Mouse (Mus musculus): ENCODE measurements at regions not wholly inside any gene's neighbourhood (a gene's known extent, or its start where the extent isn't known, plus 50 kb on each side); places are given as distances from the start of the nearest gene placed in this dataset.

DNA sequence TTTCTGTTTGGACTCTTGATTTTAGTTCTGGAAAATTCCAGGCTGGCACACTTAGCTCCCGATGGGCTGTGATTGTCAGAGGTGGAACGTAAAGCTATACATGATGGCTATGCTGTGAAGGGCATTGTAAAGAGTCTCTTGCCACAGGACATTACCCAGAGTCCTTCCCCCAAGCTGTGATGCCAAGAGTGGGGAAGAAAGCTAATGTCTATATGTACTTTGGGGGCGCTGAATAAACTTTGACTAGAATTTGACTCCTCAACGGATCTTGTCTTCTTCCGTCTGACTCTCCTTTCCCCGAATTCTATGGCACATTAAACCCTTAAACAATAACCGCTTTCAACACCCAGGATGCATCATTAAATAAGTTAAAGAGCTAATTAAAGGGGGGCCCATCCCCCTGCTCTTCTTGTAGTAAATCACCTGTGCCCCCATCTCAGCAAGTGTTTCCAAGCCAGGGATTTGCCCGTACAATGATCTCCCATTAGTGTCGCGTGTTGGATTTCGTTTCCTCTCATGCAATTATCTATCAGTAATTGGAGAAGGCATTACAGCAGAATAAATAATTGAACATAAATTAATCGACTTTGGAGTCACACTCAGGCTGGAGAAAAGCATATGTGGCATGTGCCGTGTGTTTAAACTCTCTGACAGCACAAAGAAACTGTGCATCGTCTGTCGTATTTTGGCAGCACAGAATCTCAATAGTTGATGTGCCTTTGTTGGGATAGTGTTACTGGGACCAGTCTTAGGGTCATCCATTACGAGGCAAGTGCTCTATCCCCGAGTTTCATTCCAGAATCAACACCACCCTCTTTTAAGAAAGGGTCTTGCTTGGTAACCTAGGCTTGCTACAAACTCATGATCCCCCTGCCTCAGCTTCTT lies 343.9 kb downstream of the Nucb2 start:
- Histone ChIP-seq H3K27ac (ENCODE audit: control insufficient read depth, insufficient read depth, low read depth, low read length, poor library complexity) (no peak overlapping the region), H3K4me3 (replicated peaks; ENCODE audit: control insufficient read depth, low read depth, low read length) (no peak overlapping the region), H3K4me1 (ENCODE audit: control insufficient read depth, insufficient read depth, low read length) (no peaks in the 10 kb centered on the region)
- TF ChIP-seq POLR2A (IDR thresholded peaks at IDR 0.05; ENCODE audit: borderline replicate concordance, control insufficient read depth, low read depth, low read length) (no peak), CTCF (IDR thresholded peaks at IDR 0.05; ENCODE audit: control insufficient read depth, insufficient read depth, low read length) (no peak)
- WGBS, result 82% methylated on average over 17 of the region's 17 CpGs

- H3K4me3 ChIP-seq (replicated peaks; ENCODE audit: control insufficient read depth, low read depth, low read length), result no peak overlapping the region
- WGBS, result 81% methylated on average over 3 of the region's 3 CpGs
- H3K27ac ChIP-seq (ENCODE audit: control insufficient read depth, insufficient read depth, low read depth, low read length, poor library complexity), result no peak overlapping the region
- TF ChIP-seq POLR2A (IDR thresholded peaks at IDR 0.05; ENCODE audit: borderline replicate concordance, control insufficient read depth, low read depth, low read length), result no peak
- no peak for TF ChIP-seq CTCF (IDR thresholded peaks at IDR 0.05; ENCODE audit: control insufficient read depth, insufficient read depth, low read length)
- H3K4me1 ChIP-seq (ENCODE audit: control insufficient read depth, insufficient read depth, low read length), result no peaks in the 10 kb centered on the region
These were observed 349.2 kb downstream of the Nucb2 start for GRCm38 (mm10) chr7:116853351-116853750.

DNA sequence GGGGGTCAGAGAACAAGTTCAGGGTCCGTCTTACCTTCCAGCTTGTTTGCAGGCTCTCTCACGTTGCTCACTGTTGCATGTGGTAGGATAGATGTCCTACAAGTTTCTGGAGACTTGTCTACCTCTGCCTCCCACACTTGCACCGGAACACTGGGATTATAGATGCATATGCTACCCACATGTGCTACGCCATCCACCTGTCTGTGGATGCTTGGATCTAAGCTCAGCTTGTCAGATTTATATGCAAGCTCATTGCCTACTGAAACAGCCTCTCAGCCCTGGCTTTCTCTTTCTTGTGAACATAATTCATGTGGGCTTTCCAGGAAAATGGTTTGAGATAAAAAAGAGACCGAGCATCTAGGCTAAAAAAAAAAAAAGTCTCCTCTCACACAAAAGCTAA lies 353.0 kb downstream of the Nucb2 start:
- 66% methylated on average over 5 of the region's 5 CpGs for WGBS
- Histone ChIP-seq H3K4me3 (replicated peaks; ENCODE audit: control insufficient read depth, low read depth, low read length) (no peak overlapping the region), H3K4me1 (ENCODE audit: control insufficient read depth, insufficient read depth, low read length) (no peaks in the 10 kb centered on the region), H3K27ac (ENCODE audit: control insufficient read depth, insufficient read depth, low read depth, low read length, poor library complexity) (no peak overlapping the region)
- TF ChIP-seq CTCF (IDR thresholded peaks at IDR 0.05; ENCODE audit: control insufficient read depth, insufficient read depth, low read length) (no peak), POLR2A (IDR thresholded peaks at IDR 0.05; ENCODE audit: borderline replicate concordance, control insufficient read depth, low read depth, low read length) (no peak)

GRCm38 (mm10) chr7:116857744-116858143 lies 353.6 kb downstream of the Nucb2 start:
- TF ChIP-seq POLR2A (IDR thresholded peaks at IDR 0.05; ENCODE audit: borderline replicate concordance, control insufficient read depth, low read depth, low read length), result no peak
- WGBS, result 64% methylated on average over 4 of the region's 4 CpGs
- no peaks in the 10 kb centered on the region for H3K4me1 ChIP-seq (ENCODE audit: control insufficient read depth, insufficient read depth, low read length)
- H3K27ac ChIP-seq (ENCODE audit: control insufficient read depth, insufficient read depth, low read depth, low read length, poor library complexity), result no peak overlapping the region
- H3K4me3 ChIP-seq (replicated peaks; ENCODE audit: control insufficient read depth, low read depth, low read length), result no peak overlapping the region

- Histone ChIP-seq H3K27ac (ENCODE audit: control insufficient read depth, insufficient read depth, low read depth, low read length, poor library complexity) (no peak overlapping the region), H3K4me1 (ENCODE audit: control insufficient read depth, insufficient read depth, low read length) (no peaks in the 10 kb centered on the region), H3K4me3 (replicated peaks; ENCODE audit: control insufficient read depth, low read depth, low read length) (no peak overlapping the region)
- no peak for TF ChIP-seq POLR2A (IDR thresholded peaks at IDR 0.05; ENCODE audit: borderline replicate concordance, control insufficient read depth, low read depth, low read length)
- TF ChIP-seq CTCF (IDR thresholded peaks at IDR 0.05; ENCODE audit: control insufficient read depth, insufficient read depth, low read length), result no peak
- 76% methylated on average over 5 of the region's 5 CpGs for WGBS
These were observed 378.2 kb downstream of the Nucb2 start for GRCm38 (mm10) chr7:116882268-116882964.

- Histone ChIP-seq H3K27ac (ENCODE audit: control insufficient read depth, insufficient read depth, low read depth, low read length, poor library complexity) (no peak overlapping the region), H3K4me3 (replicated peaks; ENCODE audit: control insufficient read depth, low read depth, low read length) (no peak overlapping the region), H3K4me1 (ENCODE audit: control insufficient read depth, insufficient read depth, low read length) (no peaks in the 10 kb centered on the region)
- no peak for TF ChIP-seq CTCF (IDR thresholded peaks at IDR 0.05; ENCODE audit: control insufficient read depth, insufficient read depth, low read length)
- no peak for TF ChIP-seq POLR2A (IDR thresholded peaks at IDR 0.05; ENCODE audit: borderline replicate concordance, control insufficient read depth, low read depth, low read length)
- 82% methylated on average over 6 of the region's 6 CpGs for WGBS
These were observed 389.7 kb downstream of the Nucb2 start for GRCm38 (mm10) chr7:116893846-116894245.

DNA sequence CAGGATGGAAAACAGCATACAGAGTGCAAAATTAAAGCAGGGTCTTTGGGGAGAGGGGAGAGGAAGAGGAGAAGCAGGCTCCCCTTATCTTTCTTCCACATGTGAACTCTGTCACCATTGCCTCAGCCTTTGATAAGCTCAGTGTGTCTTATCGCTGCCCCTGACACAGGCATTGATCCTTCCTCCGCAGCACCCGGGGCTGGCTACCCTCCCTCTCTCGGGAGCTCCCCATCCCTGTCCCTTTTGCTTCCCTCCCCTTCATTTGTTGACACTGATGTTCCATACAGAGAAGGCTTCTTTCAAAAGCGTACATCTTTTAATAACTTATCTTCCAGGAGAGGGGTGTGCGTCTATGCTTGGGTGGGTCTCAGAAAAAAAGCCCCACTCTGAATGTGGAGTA lies 411.6 kb downstream of the Nucb2 start:
- no peak overlapping the region for H3K27ac ChIP-seq (ENCODE audit: control insufficient read depth, insufficient read depth, low read depth, low read length, poor library complexity)
- no peaks in the 10 kb centered on the region; the same call in 1 of the 2 replicates for H3K4me1 ChIP-seq (ENCODE audit: control insufficient read depth, insufficient read depth, low read length)
- 61% methylated on average over 6 of the region's 6 CpGs for WGBS
- no peak overlapping the region for H3K4me3 ChIP-seq (replicated peaks; ENCODE audit: control insufficient read depth, low read depth, low read length)
- TF ChIP-seq POLR2A (IDR thresholded peaks at IDR 0.05; ENCODE audit: borderline replicate concordance, control insufficient read depth, low read depth, low read length) (no peak), CTCF (IDR thresholded peaks at IDR 0.05; ENCODE audit: control insufficient read depth, insufficient read depth, low read length) (no peak)

DNA sequence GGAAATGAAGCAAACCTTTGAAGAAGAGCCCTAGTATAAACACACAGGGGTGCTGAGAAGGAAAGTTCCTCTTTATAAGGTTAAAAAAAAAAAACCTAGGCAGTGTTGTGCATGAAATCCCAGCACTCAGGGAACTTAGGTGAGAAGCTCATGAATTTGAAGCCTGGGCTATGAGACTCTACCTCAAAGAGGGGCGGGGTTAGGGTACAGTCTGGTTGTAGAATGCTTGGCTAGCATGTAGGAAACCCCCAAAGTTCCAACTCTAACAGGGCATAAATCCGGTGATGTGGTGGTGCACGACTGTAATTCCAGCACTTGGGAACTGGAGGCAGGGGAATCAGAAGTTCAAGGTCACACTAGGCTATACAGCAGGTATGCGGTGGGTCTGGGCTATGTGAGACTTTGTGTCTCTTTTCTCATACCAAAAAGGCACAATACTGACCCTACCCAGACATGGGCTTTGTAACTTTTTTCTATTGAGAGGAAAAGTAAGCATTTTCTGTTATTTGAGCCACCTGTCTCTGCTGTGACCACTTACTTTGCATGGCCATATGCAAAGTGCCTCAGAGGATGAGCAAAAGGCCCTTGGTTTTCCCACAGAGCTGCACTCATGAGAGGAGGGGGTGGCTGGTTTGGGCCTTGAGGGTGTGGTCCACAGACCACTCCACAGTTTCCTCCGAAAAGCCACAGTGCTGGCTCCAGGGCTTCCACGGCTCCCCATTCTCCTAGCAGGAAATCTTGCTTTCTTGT lies 413.9 kb downstream of the Nucb2 start:
- WGBS, result 62% methylated on average over 6 of the region's 6 CpGs
- Histone ChIP-seq H3K4me3 (replicated peaks; ENCODE audit: control insufficient read depth, low read depth, low read length) (no peak overlapping the region), H3K27ac (ENCODE audit: control insufficient read depth, insufficient read depth, low read depth, low read length, poor library complexity) (peak overlapping the region; percentile 64; the same call in 1 of the 2 replicates), H3K4me1 (ENCODE audit: control insufficient read depth, insufficient read depth, low read length) (no peaks in the 10 kb centered on the region; the same call in 1 of the 2 replicates)
- no peak for TF ChIP-seq POLR2A (IDR thresholded peaks at IDR 0.05; ENCODE audit: borderline replicate concordance, control insufficient read depth, low read depth, low read length)
- no peak for TF ChIP-seq CTCF (IDR thresholded peaks at IDR 0.05; ENCODE audit: control insufficient read depth, insufficient read depth, low read length)
